Mouse (Mus musculus): ENCODE measurements at regions not wholly inside any gene's neighbourhood (a gene's known extent, or its start where the extent isn't known, plus 50 kb on each side); places are given as distances from the start of the nearest gene placed in this dataset.
A peak's percentile ranks its signal among the peaks of the same experiment; 100 is the strongest.

- DNase-seq (ENCODE audit: low spot score) = no peak
Observed at GRCm38 (mm10) chr7:89088141-89088540, 315.9 kb downstream of the Tmem135 start.

- peak; percentile 58 for DNase-seq (ENCODE audit: low spot score)
Observed at GRCm38 (mm10) chr7:89086348-89086747, 317.7 kb downstream of the Tmem135 start.

- no peak for DNase-seq (ENCODE audit: low spot score)
Observed at GRCm38 (mm10) chr7:89073939-89074690, 329.9 kb downstream of the Tmem135 start.

- DNase-seq (ENCODE audit: low spot score) = no peak
Observed at GRCm38 (mm10) chr7:89070030-89070429, 334.0 kb downstream of the Tmem135 start.

- no peak for DNase-seq (ENCODE audit: low spot score)
Observed at GRCm38 (mm10) chr7:89064462-89064861, 339.6 kb downstream of the Tmem135 start.

- no peak for DNase-seq (ENCODE audit: low spot score)
Observed at GRCm38 (mm10) chr7:89063630-89064029, 340.4 kb downstream of the Tmem135 start.

GRCm38 (mm10) chr7:89054494-89054893 is 349.5 kb downstream of the Tmem135 start:
- DNase-seq (ENCODE audit: low spot score) = no peak

GRCm38 (mm10) chr7:89051240-89051639 is 352.8 kb downstream of the Tmem135 start:
- peak; percentile 37 for DNase-seq (ENCODE audit: low spot score)

GRCm38 (mm10) chr7:89046405-89047217 is 357.4 kb downstream of the Tmem135 start:
- no peak for DNase-seq (ENCODE audit: low spot score)

- DNase-seq (ENCODE audit: low spot score) = peak; percentile 21
Observed at GRCm38 (mm10) chr7:89042977-89043376, 361.0 kb downstream of the Tmem135 start.

- no peak for DNase-seq (ENCODE audit: low spot score)
Observed at GRCm38 (mm10) chr7:89041287-89041686, 362.7 kb downstream of the Tmem135 start.

- no peak for DNase-seq (ENCODE audit: low spot score)
Observed at GRCm38 (mm10) chr7:89040139-89040538, 363.9 kb downstream of the Tmem135 start.

GRCm38 (mm10) chr7:89035138-89035996 is 368.7 kb downstream of the Tmem135 start:
- DNase-seq (ENCODE audit: low spot score) = no peak

- no peak for DNase-seq (ENCODE audit: low spot score)
Observed at GRCm38 (mm10) chr7:89023230-89024030, 380.6 kb downstream of the Tmem135 start.

GRCm38 (mm10) chr7:88998815-88999392 is 405.1 kb downstream of the Tmem135 start:
- DNase-seq (ENCODE audit: low spot score) = no peak

GRCm38 (mm10) chr7:88997815-88998477 is 406.1 kb downstream of the Tmem135 start:
- DNase-seq (ENCODE audit: low spot score) = no peak

- no peak for DNase-seq (ENCODE audit: low spot score)
Observed at GRCm38 (mm10) chr7:88974436-88974835, 429.6 kb downstream of the Tmem135 start.

- no peak for DNase-seq (ENCODE audit: low spot score)
Observed at GRCm38 (mm10) chr7:88960841-88961240, 443.2 kb downstream of the Tmem135 start.

GRCm38 (mm10) chr7:88960190-88960589 is 443.8 kb downstream of the Tmem135 start:
- DNase-seq (ENCODE audit: low spot score) = no peak

GRCm38 (mm10) chr7:88959332-88960124 is 444.5 kb downstream of the Tmem135 start:
- no peak for DNase-seq (ENCODE audit: low spot score)

Measured in layer of hippocampus, adult 11-12 months (tissue).